Mouse (Mus musculus): ENCODE results near the gene Pdlim5.

DNA sequence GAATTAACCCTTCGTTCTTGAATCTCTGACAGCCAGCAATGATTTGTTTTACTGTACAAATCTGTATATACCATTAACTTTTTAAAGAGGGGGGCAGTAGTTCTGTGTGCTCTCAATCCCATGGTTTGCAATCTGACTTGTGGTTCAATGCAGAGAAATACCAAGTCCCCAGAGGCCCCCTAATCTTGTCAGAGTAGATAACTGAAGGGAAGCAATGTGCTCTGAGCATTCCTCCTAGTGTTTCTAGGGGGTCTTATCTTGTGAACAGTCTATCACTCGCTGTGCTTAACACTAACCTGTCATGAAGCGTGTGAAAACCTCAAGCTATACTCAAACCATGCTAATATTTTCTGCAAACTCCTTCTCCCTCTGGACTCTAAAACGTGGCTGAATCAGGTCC lies 34.6 kb upstream of the Pdlim5 start:
- TF ChIP-seq HCFC1 (IDR thresholded peaks at IDR 0.05; ENCODE audit: borderline replicate concordance, insufficient read depth, low read length) (no peak), ZNF384 (IDR thresholded peaks at IDR 0.05; ENCODE audit: low read depth, low read length) (no peak), CHD2 (IDR thresholded peaks at IDR 0.05; ENCODE audit: low read depth, low read length) (no peak)
